Mouse (Mus musculus): Measurements from ENCODE around the gene Limch1. TPM values are rescaled to one million over a fixed set of nuclear protein-coding genes. Genes with fewer than 3 reads are reported as not detected.

Gene Limch1
- polyA plus RNA-seq, 1 experiment = 44.2 TPM

- Histone ChIP-seq H3K4me1 (ENCODE audit: control insufficient read depth, insufficient read depth, low read length) (no peaks in the 10 kb centered on the region; the same call in none of the 2 replicates), H3K27ac (ENCODE audit: insufficient read depth, low read length) (no peak overlapping the region), H3K4me3 (ENCODE audit: insufficient read depth, low read length) (no peak overlapping the region)
- TF ChIP-seq POLR2A (IDR thresholded peaks at IDR 0.05; ENCODE audit: low read depth, low read length) = no peak
- TF ChIP-seq CTCF (IDR thresholded peaks at IDR 0.05; ENCODE audit: borderline replicate concordance, insufficient read depth, low read length) = no peak
These were observed 12.1 kb downstream of the Limch1 start for GRCm38 (mm10) chr5:66757706-66758237.

GRCm38 (mm10) chr5:66759354-66759753 is 13.7 kb downstream of the Limch1 start:
- Histone ChIP-seq H3K27ac (ENCODE audit: insufficient read depth, low read length) (no peak overlapping the region), H3K4me3 (ENCODE audit: insufficient read depth, low read length) (no peak overlapping the region), H3K4me1 (ENCODE audit: control insufficient read depth, insufficient read depth, low read length) (no peaks in the 10 kb centered on the region; the same call in none of the 2 replicates)
- TF ChIP-seq CTCF (IDR thresholded peaks at IDR 0.05; ENCODE audit: borderline replicate concordance, insufficient read depth, low read length) (no peak), POLR2A (IDR thresholded peaks at IDR 0.05; ENCODE audit: low read depth, low read length) (no peak)

- Histone ChIP-seq H3K4me1 (ENCODE audit: control insufficient read depth, insufficient read depth, low read length) (no peaks in the 10 kb centered on the region; the same call in none of the 2 replicates), H3K27ac (ENCODE audit: insufficient read depth, low read length) (no peak overlapping the region), H3K4me3 (ENCODE audit: insufficient read depth, low read length) (no peak overlapping the region)
- TF ChIP-seq CTCF (IDR thresholded peaks at IDR 0.05; ENCODE audit: borderline replicate concordance, insufficient read depth, low read length) (no peak), POLR2A (IDR thresholded peaks at IDR 0.05; ENCODE audit: low read depth, low read length) (no peak)
These were observed 15.1 kb downstream of the Limch1 start for GRCm38 (mm10) chr5:66760747-66761146.

GRCm38 (mm10) chr5:66762006-66762405 is 16.4 kb downstream of the Limch1 start:
- TF ChIP-seq POLR2A (IDR thresholded peaks at IDR 0.05; ENCODE audit: low read depth, low read length) (no peak), CTCF (IDR thresholded peaks at IDR 0.05; ENCODE audit: borderline replicate concordance, insufficient read depth, low read length) (no peak)
- no peak overlapping the region for H3K27ac ChIP-seq (ENCODE audit: insufficient read depth, low read length)
- no peak overlapping the region for H3K4me3 ChIP-seq (ENCODE audit: insufficient read depth, low read length)
- no peaks in the 10 kb centered on the region; the same call in 1 of the 2 replicates for H3K4me1 ChIP-seq (ENCODE audit: control insufficient read depth, insufficient read depth, low read length)

- H3K4me3 ChIP-seq (ENCODE audit: insufficient read depth, low read length) = no peak overlapping the region
- H3K4me1 ChIP-seq (ENCODE audit: control insufficient read depth, insufficient read depth, low read length) = no peaks in the 10 kb centered on the region
- TF ChIP-seq CTCF (IDR thresholded peaks at IDR 0.05; ENCODE audit: borderline replicate concordance, insufficient read depth, low read length) (no peak), POLR2A (IDR thresholded peaks at IDR 0.05; ENCODE audit: low read depth, low read length) (no peak)
- H3K27ac ChIP-seq (ENCODE audit: insufficient read depth, low read length) = no peak overlapping the region
These were observed 18.5 kb downstream of the Limch1 start for GRCm38 (mm10) chr5:66764129-66764528.

- Histone ChIP-seq H3K4me1 (ENCODE audit: control insufficient read depth, insufficient read depth, low read length) (no peaks in the 10 kb centered on the region), H3K27ac (ENCODE audit: insufficient read depth, low read length) (no peak overlapping the region), H3K4me3 (ENCODE audit: insufficient read depth, low read length) (no peak overlapping the region)
- no peak for TF ChIP-seq POLR2A (IDR thresholded peaks at IDR 0.05; ENCODE audit: low read depth, low read length)
- no peak for TF ChIP-seq CTCF (IDR thresholded peaks at IDR 0.05; ENCODE audit: borderline replicate concordance, insufficient read depth, low read length)
These were observed 20.3 kb downstream of the Limch1 start for GRCm38 (mm10) chr5:66765911-66766310.

- no peak overlapping the region for H3K27ac ChIP-seq (ENCODE audit: insufficient read depth, low read length)
- TF ChIP-seq POLR2A (IDR thresholded peaks at IDR 0.05; ENCODE audit: low read depth, low read length) (no peak), CTCF (IDR thresholded peaks at IDR 0.05; ENCODE audit: borderline replicate concordance, insufficient read depth, low read length) (no peak)
- H3K4me3 ChIP-seq (ENCODE audit: insufficient read depth, low read length) = no peak overlapping the region
- H3K4me1 ChIP-seq (ENCODE audit: control insufficient read depth, insufficient read depth, low read length) = no peaks in the 10 kb centered on the region
These were observed 22.4 kb downstream of the Limch1 start for GRCm38 (mm10) chr5:66768034-66768433.

- Histone ChIP-seq H3K27ac (ENCODE audit: insufficient read depth, low read length) (no peak overlapping the region), H3K4me1 (ENCODE audit: control insufficient read depth, insufficient read depth, low read length) (no peaks in the 10 kb centered on the region), H3K4me3 (ENCODE audit: insufficient read depth, low read length) (no peak overlapping the region)
- no peak for TF ChIP-seq POLR2A (IDR thresholded peaks at IDR 0.05; ENCODE audit: low read depth, low read length)
- TF ChIP-seq CTCF (IDR thresholded peaks at IDR 0.05; ENCODE audit: borderline replicate concordance, insufficient read depth, low read length) = no peak
These were observed 23.4 kb downstream of the Limch1 start for GRCm38 (mm10) chr5:66769070-66769469.

- Histone ChIP-seq H3K4me3 (ENCODE audit: insufficient read depth, low read length) (no peak overlapping the region), H3K4me1 (ENCODE audit: control insufficient read depth, insufficient read depth, low read length) (no peaks in the 10 kb centered on the region), H3K27ac (ENCODE audit: insufficient read depth, low read length) (no peak overlapping the region)
- TF ChIP-seq POLR2A (IDR thresholded peaks at IDR 0.05; ENCODE audit: low read depth, low read length) (no peak), CTCF (IDR thresholded peaks at IDR 0.05; ENCODE audit: borderline replicate concordance, insufficient read depth, low read length) (no peak)
These were observed 23.9 kb downstream of the Limch1 start for GRCm38 (mm10) chr5:66769558-66769957.

GRCm38 (mm10) chr5:66777999-66778710 is 32.5 kb downstream of the Limch1 start:
- Histone ChIP-seq H3K4me1 (ENCODE audit: control insufficient read depth, insufficient read depth, low read length) (peaks cover 4% of the 10 kb centered on the region; the same call in 1 of the 2 replicates), H3K27ac (ENCODE audit: insufficient read depth, low read length) (0 out of 2 replicates have a peak overlapping the region, but pooled peaks have one; percentile 34), H3K4me3 (ENCODE audit: insufficient read depth, low read length) (no peak overlapping the region)
- TF ChIP-seq POLR2A (IDR thresholded peaks at IDR 0.05; ENCODE audit: low read depth, low read length) = no peak
- TF ChIP-seq CTCF (IDR thresholded peaks at IDR 0.05; ENCODE audit: borderline replicate concordance, insufficient read depth, low read length) = no peak
